Mouse (Mus musculus) liver, adult 2 months (tissue): ENCODE results near the gene Pnp. TPM values are rescaled to one million over a fixed set of nuclear protein-coding genes. Genes with fewer than 3 reads are reported as not detected.
A peak's percentile ranks its signal among the peaks of the same experiment; 100 is the strongest.

Experiments
- DNase-seq: peaks from one replicate; pipeline ENCODE4 v3.0.0-alpha.2; 2011; ENCODE audit warnings: low read depth, low spot score; ENCODE audit errors: extremely low read depth
- H3K27ac ChIP-seq: fragments of 200-500 bp; replicated peaks from 2 replicates; pipeline ENCODE4 v1.5.1; 2012; ENCODE audit warnings: low read depth, mild to moderate bottlenecking, control low read depth, inconsistent platforms, low read length; ENCODE audit not compliant: insufficient read depth
- H3K27me3 ChIP-seq: fragments of 200-500 bp; 2 replicates; pipeline ENCODE4 v1.6.1; 2012; ENCODE audit warnings: mild to moderate bottlenecking, moderate library complexity, low read length, inconsistent platforms; ENCODE audit not compliant: control insufficient read depth, insufficient read depth
- H3K36me3 ChIP-seq: fragments of 200-500 bp; 2 replicates; pipeline ENCODE4 v1.6.1; 2012; ENCODE audit warnings: low read length, inconsistent platforms; ENCODE audit not compliant: control insufficient read depth, insufficient read depth
- H3K4me1 ChIP-seq: fragments of 200-500 bp; 2 replicates; pipeline ENCODE4 v1.6.1; 2011; ENCODE audit warnings: low read length; ENCODE audit not compliant: control insufficient read depth, insufficient read depth
- H3K4me3 ChIP-seq: fragments of 200-500 bp; 2 replicates; pipeline ENCODE4 v1.5.1; 2011; ENCODE audit warnings: low read depth, mild to moderate bottlenecking, control low read depth, low read length, moderate library complexity; ENCODE audit not compliant: insufficient read depth
- H3K79me2 ChIP-seq: fragments of 200-500 bp; 2 replicates; pipeline ENCODE4 v1.6.1; 2012; ENCODE audit warnings: inconsistent platforms, mild to moderate bottlenecking, low read length, moderate library complexity; ENCODE audit not compliant: control insufficient read depth, insufficient read depth
- H3K9ac ChIP-seq: fragments of 200-500 bp; 2 replicates; pipeline ENCODE4 v1.6.1; 2012; ENCODE audit warnings: low read depth, mild to moderate bottlenecking, control low read depth, inconsistent platforms, low read length
- CTCF ChIP-seq: fragments of 200-500 bp; IDR thresholded peaks from 2 replicates; pipeline ENCODE4 v1.5.1; 2011; ENCODE audit warnings: low read depth, low read length, control low read depth
- POLR2A ChIP-seq: fragments of 200-500 bp; IDR thresholded peaks from 2 replicates; pipeline ENCODE4 v1.6.1; 2011; ENCODE audit warnings: low read length, control low read depth; ENCODE audit not compliant: insufficient read depth; ENCODE audit errors: extremely low read depth
- WGBS: fragments of 180-500 bp; shearing (Covaris S2); methylation state at CpG from one replicate; pipeline ENCODE4 v1.1.7; 2018; 5-methylcytosine and 5-hydroxymethylcytosine counted together
- polyA plus RNA-seq: library from polyadenylated mRNA; depleted of rRNA; stranded (reverse); fragments of >200 nt; gene quantifications from 2 replicates; pipeline ENCODE4 v1.2.3, GENCODE M21; 2012; rRNA removed
- total RNA-seq: library from RNA; depleted of rRNA; stranded (reverse); fragments of >200 nt; gene quantifications from 2 replicates; pipeline ENCODE4 v1.2.3, GENCODE M21; 2014; rRNA removed

Pnp gene
- 102 and 111 TPM in 2 replicates for total RNA-seq
- polyA plus RNA-seq: 83.1 and 97.7 TPM in 2 replicates

GRCm38 (mm10) chr14:50930754-50931492, at the start of gene Pnp, which contains the start of gene Pip4p1:
Pnp (plus strand) TSS chr14:50931082.
Pip4p1 (minus strand) TSS chr14:50930856.
- under 1% methylated on average over 68 of the region's 68 CpGs for WGBS
- Histone ChIP-seq H3K4me1 (peaks cover 9% of the 10 kb centered on the region), H3K36me3 (peaks cover 29% of the 10 kb centered on the region), H3K27ac (peak within 1 kb of the TSS; percentile 80), H3K4me3 (peak within 1 kb of the TSS; percentile 68), H3K9ac (peak within 1 kb of the TSS; percentile 83), H3K79me2 (no peaks in the 10 kb centered on the region; the same call in 1 of the 2 replicates), H3K27me3 (no peaks in the 10 kb centered on the region)
- peak; percentile 99 for DNase-seq
- TF ChIP-seq CTCF (no peak), POLR2A (peak; percentile 65; the same call in 1 of the 2 replicates)

DNA sequence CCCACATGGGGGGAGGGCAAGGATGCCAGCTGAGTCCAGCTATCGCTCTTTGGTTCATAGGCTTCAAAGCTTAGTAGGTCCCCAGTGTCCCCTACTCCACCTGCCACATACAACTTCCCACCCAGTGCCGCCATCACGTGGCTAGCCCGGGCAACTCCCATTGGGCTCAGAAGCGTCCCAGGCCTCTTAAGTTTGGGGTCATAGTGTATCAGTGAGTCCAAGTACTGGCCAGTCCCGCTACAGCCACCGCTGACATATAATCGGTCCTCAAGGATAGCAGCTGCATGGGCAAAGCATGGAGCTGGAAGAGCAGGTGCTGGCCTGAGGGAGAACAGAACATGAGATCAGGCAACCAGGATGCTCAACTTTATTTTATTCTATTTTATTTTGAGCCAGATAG, 39.3 kb upstream of the Pnp start:
- TF ChIP-seq CTCF (no peak), POLR2A (no peak)
- no peak overlapping the region for H3K4me3 ChIP-seq
- H3K36me3 ChIP-seq: no peaks in the 10 kb centered on the region
- no peaks in the 10 kb centered on the region for H3K79me2 ChIP-seq
- no peaks in the 10 kb centered on the region for H3K27me3 ChIP-seq
- peaks cover 6% of the 10 kb centered on the region for H3K4me1 ChIP-seq
- no peak for DNase-seq
- WGBS: 92% methylated on average over 8 of the region's 8 CpGs
- no peak overlapping the region for H3K9ac ChIP-seq
- H3K27ac ChIP-seq: no peak overlapping the region

DNA sequence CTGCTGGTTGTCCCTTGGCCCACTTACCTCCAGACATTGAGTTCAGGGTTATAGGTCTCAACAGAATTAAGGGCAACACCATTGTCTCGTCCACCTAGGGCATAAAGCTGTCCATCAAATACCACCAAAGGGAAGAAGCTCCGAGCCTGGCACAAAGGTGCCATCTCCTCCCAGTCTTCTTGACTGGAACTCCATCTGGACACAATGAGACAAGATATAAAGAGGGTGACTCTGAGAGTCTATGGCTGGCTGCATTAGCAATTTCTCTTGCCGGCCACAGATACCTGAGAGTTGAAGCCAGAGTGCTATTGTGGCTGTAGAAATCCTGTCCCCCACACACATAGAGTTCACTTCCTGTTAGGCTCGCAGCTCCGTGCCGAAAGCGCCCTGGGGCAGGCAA, 38.8 kb upstream of the Pnp start:
- DNase-seq: no peak
- WGBS: 87% methylated on average over 7 of the region's 7 CpGs
- Histone ChIP-seq H3K27me3 (no peaks in the 10 kb centered on the region), H3K27ac (no peak overlapping the region), H3K9ac (no peak overlapping the region), H3K4me1 (peaks cover 9% of the 10 kb centered on the region), H3K4me3 (no peak overlapping the region), H3K36me3 (no peaks in the 10 kb centered on the region), H3K79me2 (no peaks in the 10 kb centered on the region)
- no peak for TF ChIP-seq CTCF
- TF ChIP-seq POLR2A: no peak

DNA sequence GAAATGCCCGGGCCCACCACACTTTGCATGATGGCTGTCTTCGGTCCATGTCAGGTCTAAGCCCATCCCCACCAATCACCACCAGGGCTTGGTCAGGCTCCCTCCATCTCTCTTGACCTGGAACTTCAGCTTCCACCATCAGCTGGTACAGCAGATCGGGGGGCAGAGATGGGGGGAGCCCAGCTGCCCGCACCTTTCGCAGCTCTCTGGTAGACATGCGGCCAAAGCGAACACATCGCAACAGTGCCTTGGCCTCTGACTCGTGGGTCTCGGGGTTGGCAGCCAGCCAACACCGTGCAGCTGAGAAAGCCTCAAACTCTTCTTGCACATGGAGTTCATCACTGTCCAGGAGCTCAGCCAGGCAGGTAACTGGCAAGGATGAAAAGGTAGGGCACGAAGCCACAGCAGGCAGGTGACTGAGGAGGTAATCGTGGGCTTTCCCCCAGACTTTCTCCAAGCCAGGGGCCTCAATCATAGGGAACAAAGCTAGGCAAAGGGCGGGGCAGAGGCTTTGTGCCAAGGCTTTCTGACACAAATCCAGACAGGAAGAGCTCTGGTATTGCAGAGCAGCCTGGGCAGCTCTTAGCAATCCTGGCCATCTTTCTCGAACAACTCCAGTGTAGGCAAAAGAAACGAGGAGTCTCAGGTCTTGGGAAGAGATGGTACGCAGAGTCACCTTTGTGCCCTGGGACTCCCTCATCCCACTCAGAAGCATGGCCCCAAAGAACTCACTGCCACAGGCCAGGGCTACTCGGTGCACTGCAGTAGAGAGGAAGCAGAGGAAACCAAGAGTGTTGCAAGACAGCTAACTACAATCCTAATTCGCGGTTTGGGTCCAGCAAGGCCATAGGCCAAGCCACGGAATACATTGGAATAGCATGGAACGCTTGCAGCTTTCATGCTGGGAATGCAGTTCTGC, 38.1 kb upstream of the Pnp start:
- 75% methylated on average over 22 of the region's 22 CpGs for WGBS
- H3K4me3 ChIP-seq: no peak overlapping the region
- no peak overlapping the region for H3K9ac ChIP-seq
- H3K27me3 ChIP-seq: no peaks in the 10 kb centered on the region
- H3K27ac ChIP-seq: no peak overlapping the region
- no peaks in the 10 kb centered on the region for H3K79me2 ChIP-seq
- no peaks in the 10 kb centered on the region for H3K36me3 ChIP-seq
- DNase-seq: no peak
- H3K4me1 ChIP-seq: peaks cover 9% of the 10 kb centered on the region
- TF ChIP-seq CTCF (no peak), POLR2A (no peak)

- TF ChIP-seq CTCF (no peak), POLR2A (no peak)
- peak overlapping the region; percentile 58 for H3K27ac ChIP-seq
These were observed 35.5 kb upstream of the Pnp start for GRCm38 (mm10) chr14:50895407-50895806.

More at GRCm38 (mm10) chr14:50895407-50895806, 35.5 kb upstream of the Pnp start:
- no peaks in the 10 kb centered on the region for H3K79me2 ChIP-seq
- H3K36me3 ChIP-seq: no peaks in the 10 kb centered on the region
- no peaks in the 10 kb centered on the region for H3K27me3 ChIP-seq
- no peak overlapping the region for H3K9ac ChIP-seq
- DNase-seq: no peak
- peaks cover 9% of the 10 kb centered on the region for H3K4me1 ChIP-seq
- no peak overlapping the region for H3K4me3 ChIP-seq
